Mouse (Mus musculus): Measurements from ENCODE around the gene Mapk9.

- TF ChIP-seq POLR2A (IDR thresholded peaks at IDR 0.05; ENCODE audit: low read depth, low read length) (no peak), CTCF (IDR thresholded peaks at IDR 0.05; ENCODE audit: extremely low read depth, insufficient read depth, insufficient read length, insufficient replicate concordance) (no peak)
Measured at GRCm38 (mm10) chr11:49822337-49822736, 24.2 kb upstream of the Mapk9 start.

Measured in spleen, adult 2 months (tissue).